Mouse (Mus musculus): ENCODE data around the gene Psme2b. TPM values are rescaled to one million over a fixed set of nuclear protein-coding genes. Genes with fewer than 3 reads are reported as not detected.
"Not testable (repeated sequence)": the region's sequence is repeated elsewhere in the genome, so short reads cannot be mapped to it uniquely, and the experiment has no call there.

Psme2b gene
- total RNA-seq, 2 experiments from 2014 or later: 1.3 to 1.4 TPM

- not testable (repeated sequence) for DNase-seq
Observed at GRCm38 (mm10) chr11:48900654-48901566, 45.1 kb downstream of the Psme2b start.

- DNase-seq: no peak
Observed at GRCm38 (mm10) chr11:48898812-48899431, 47.1 kb downstream of the Psme2b start.

Other genes with a start within 250 kb of the Psme2b start
- gene Rack1, start 145.9 kb downstream of the Psme2b start, total RNA-seq (2021): 100 to 1,000 TPM; 321 to 324 TPM
- gene Trim41, start 128.8 kb downstream of the Psme2b start, total RNA-seq (2021): 10 to 100 TPM; 15.5 to 19.3 TPM
- gene Trim7, start 120.0 kb downstream of the Psme2b start, total RNA-seq (2021): 10 to 100 TPM; 57.3 to 57.9 TPM
- 1 to 10 TPM in 1 of 2 experiments, under 1 TPM in 1; 0.67 to 3.2 TPM for gene Gm12184, start 119.5 kb downstream of the Psme2b start, total RNA-seq (2021)
- 10 to 100 TPM in 1 of 2 experiments, 1 to 10 TPM in 1; 9.0 to 11.1 TPM for gene Irgm1, start 74.5 kb downstream of the Psme2b start, total RNA-seq (2021)
- gene Gm5431, start 44.0 kb downstream of the Psme2b start, total RNA-seq (2021): under 1 TPM; 0.21 to 0.36 TPM
- gene Olfr56, start 32.7 kb upstream of the Psme2b start, total RNA-seq (2021): not detected
- 1 to 10 TPM in 1 of 2 experiments, under 1 TPM in 1; 0.96 to 1.6 TPM for gene 9930111J21Rik1, start 33.2 kb upstream of the Psme2b start, total RNA-seq (2021)
- under 1 TPM; 0.15 to 0.19 TPM for gene Gm12185, start 46.0 kb upstream of the Psme2b start, total RNA-seq (2021)
- gene Tgtp1, start 48.0 kb upstream of the Psme2b start, total RNA-seq (2021): 1 to 10 TPM in 1 of 2 experiments, under 1 TPM in 1; 0.86 to 1.2 TPM
- gene 9930111J21Rik2, start 105.1 kb upstream of the Psme2b start, total RNA-seq (2021): 1 to 10 TPM; 1.2 to 1.5 TPM
- gene Tgtp2, start 118.0 kb upstream of the Psme2b start, total RNA-seq (2021): under 1 TPM; 0.28 to 0.38 TPM
- 1 to 10 TPM in 1 of 2 experiments, under 1 TPM in 1; 0.56 to 1.1 TPM for gene Ifi47, start 130.4 kb upstream of the Psme2b start, total RNA-seq (2021)
- not detected for gene Olfr1396, start 168.7 kb upstream of the Psme2b start, total RNA-seq (2021)
- gene Olfr1395, start 196.1 kb upstream of the Psme2b start, total RNA-seq (2021): not detected
- not detected for gene Olfr1394, start 208.2 kb upstream of the Psme2b start, total RNA-seq (2021)
- 1 to 10 TPM; 1.6 to 3.5 TPM for gene Btnl9, start 241.0 kb upstream of the Psme2b start, total RNA-seq (2021)